Mouse (Mus musculus): Measurements from ENCODE around the gene 4931409K22Rik.

- TF ChIP-seq ZNF384 (IDR thresholded peaks at IDR 0.05; ENCODE audit: low read depth, low read length), result no peak
- no peak for TF ChIP-seq MAFK (IDR thresholded peaks at IDR 0.05; ENCODE audit: insufficient read depth, low read depth, low read length)
- TF ChIP-seq ZC3H11A (IDR thresholded peaks at IDR 0.05; ENCODE audit: borderline replicate concordance, low read depth, low read length), result no peak
- TF ChIP-seq HCFC1 (IDR thresholded peaks at IDR 0.05; ENCODE audit: borderline replicate concordance, insufficient read depth, low read length), result no peak
- no peak for TF ChIP-seq CHD2 (IDR thresholded peaks at IDR 0.05; ENCODE audit: low read depth, low read length)
These were observed 2.9 kb downstream of the 4931409K22Rik start for GRCm38 (mm10) chr5:24553621-24554244.
